Mouse (Mus musculus) frontal cortex, postnatal 10 days (tissue): ENCODE results near the gene Tcf15.

Source experiments
- DNase-seq, 2 experiments: peaks; one replicate each; pipeline ENCODE4 v3.0.0; 2022; ENCODE audit warnings: low spot score in 2 of 2, mixed read lengths in 1 of 2

Tcf15 gene

GRCm38 (mm10) chr2:152143279-152144157 is at the start of gene Tcf15:
Gene Tcf15, plus strand, starts transcription at chr2:152143561.
- no peak for DNase-seq

GRCm38 (mm10) chr2:152094856-152095545 is 48.4 kb upstream of the Tcf15 start:
- DNase-seq, result no peak

- no peak for DNase-seq
Measured at GRCm38 (mm10) chr2:152096922-152097321, 46.4 kb upstream of the Tcf15 start.

GRCm38 (mm10) chr2:152097916-152098315 is 45.4 kb upstream of the Tcf15 start:
- no peak for DNase-seq

- DNase-seq, result no peak
Measured at GRCm38 (mm10) chr2:152099538-152099937, 43.8 kb upstream of the Tcf15 start.

- DNase-seq, result no peak
Measured at GRCm38 (mm10) chr2:152101761-152102160, 41.6 kb upstream of the Tcf15 start.

GRCm38 (mm10) chr2:152102369-152102768 is 41.0 kb upstream of the Tcf15 start:
- no peak for DNase-seq

- no peak for DNase-seq
Measured at GRCm38 (mm10) chr2:152104711-152105317, 38.5 kb upstream of the Tcf15 start.

GRCm38 (mm10) chr2:152105318-152106224 is 37.8 kb upstream of the Tcf15 start, which contains the start of gene Srxn1:
Gene Srxn1, plus strand, starts transcription at chr2:152105516.
- DNase-seq, result peak; percentile 68 to 77

- DNase-seq, result no peak
Measured at GRCm38 (mm10) chr2:152106225-152106595, 37.2 kb upstream of the Tcf15 start.

- no peak for DNase-seq
Measured at GRCm38 (mm10) chr2:152106597-152106996, 36.8 kb upstream of the Tcf15 start.

- no peak for DNase-seq
Measured at GRCm38 (mm10) chr2:152108702-152109101, 34.7 kb upstream of the Tcf15 start.

GRCm38 (mm10) chr2:152109386-152109785 is 34.0 kb upstream of the Tcf15 start:
- DNase-seq, result no peak

- no peak for DNase-seq
Measured at GRCm38 (mm10) chr2:152111311-152111710, 32.0 kb upstream of the Tcf15 start.

- DNase-seq, result peak; percentile 78 to 89
Measured at GRCm38 (mm10) chr2:152111920-152112319, 31.4 kb upstream of the Tcf15 start.

GRCm38 (mm10) chr2:152112490-152112889 is 30.9 kb upstream of the Tcf15 start:
- no peak for DNase-seq

- DNase-seq, result no peak
Measured at GRCm38 (mm10) chr2:152112970-152113369, 30.4 kb upstream of the Tcf15 start.

GRCm38 (mm10) chr2:152114057-152114975 is 29.0 kb upstream of the Tcf15 start:
- DNase-seq, result no peak

GRCm38 (mm10) chr2:152117694-152118093 is 25.7 kb upstream of the Tcf15 start:
- no peak for DNase-seq

GRCm38 (mm10) chr2:152119228-152119865 is 24.0 kb upstream of the Tcf15 start:
- no peak for DNase-seq
